9 mouse cellular contexts compared by ENCODE assay signal in the genomic region with DNA sequence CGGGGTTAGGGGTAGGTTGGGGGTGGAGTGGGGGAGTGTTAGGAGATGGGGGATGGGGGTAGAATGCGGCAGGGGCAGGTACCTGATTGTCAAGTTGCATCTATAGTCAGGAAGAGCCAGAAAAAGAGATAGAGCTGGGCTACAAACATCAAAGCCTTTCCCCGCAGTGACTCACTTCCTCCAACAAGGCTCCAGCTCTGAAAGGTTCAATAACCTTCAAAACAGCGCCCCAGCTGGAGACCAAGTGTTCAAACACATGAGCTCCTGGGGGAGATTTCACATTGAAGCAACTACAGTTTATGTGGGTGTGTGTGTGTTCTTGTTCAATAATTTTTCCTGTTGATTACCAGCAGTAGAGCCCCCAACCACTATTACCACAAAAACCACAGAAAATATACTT. TPM values are rescaled to one million over a fixed set of nuclear protein-coding genes. Genes with fewer than 3 reads are reported as not detected.
DNase-seq lines count a peak whose midpoint lies in the region; ATAC-seq lines count a peak whose summit lies in the region.
"Had no signal": no experiment of that assay in that cellular context is flagged by ENCODE, and none has a peak within 500 bp of the region (broad histone marks: within the 10 kb centered on the region; RNA-seq: fewer than 3 reads in every experiment).

No protein-coding gene starts in this region.

- H3K9ac ChIP-seq in hindbrain, embryonic 16.5 days (ENCODE audit: low read depth, low read length), result no peak overlapping the region
- H3K9ac ChIP-seq: limb, embryonic 13.5 days had no signal

- H3K4me1 ChIP-seq in hindbrain, embryonic 16.5 days (ENCODE audit: control insufficient read depth, insufficient read depth, low read depth, low read length), result no peaks in the 10 kb centered on the region

- peak; percentile 34 for DNase-seq in kidney, postnatal 10 days
- DNase-seq in kidney, adult 9 months, result no peak
- DNase-seq in adrenal gland, adult 2 months, result peak; percentile 63
- peak; percentile 83 for DNase-seq in induced T-regulatory cell, adult 2 months (ENCODE audit: low read depth)
- DNase-seq in cerebellum, postnatal 4 days (ENCODE audit: low spot score in 2 of 2), result no peak
- no peak for DNase-seq in layer of hippocampus, adult 8-10 months (ENCODE audit: low spot score in 2 of 2)

- peak; percentile 69; the same call in 1 of the 2 replicates for ATAC-seq in monocyte, adult 5-6 weeks (replicated peaks; ENCODE audit: insufficient number of reproducible peaks, low FRiP score, low TSS enrichment, poor library complexity, severe bottlenecking)
- no peak for ATAC-seq in hindbrain, embryonic 16.5 days

- WGBS in hindbrain, embryonic 16.5 days, result 45% methylated on average over 4 of the region's 4 CpGs

- H3K9me3 ChIP-seq in hindbrain, embryonic 16.5 days (ENCODE audit: control insufficient read depth, low read length), result no peaks in the 10 kb centered on the region
- H3K9me3 ChIP-seq: limb, embryonic 13.5 days had no signal

- H3K36me3 ChIP-seq in hindbrain, embryonic 16.5 days (ENCODE audit: control insufficient read depth, insufficient read depth, low read length), result no peaks in the 10 kb centered on the region
- H3K36me3 ChIP-seq: limb, embryonic 13.5 days had no signal

- no peak overlapping the region for H3K4me2 ChIP-seq in hindbrain, embryonic 16.5 days (ENCODE audit: low read length)
- H3K4me2 ChIP-seq: limb, embryonic 13.5 days had no signal

- no peaks in the 10 kb centered on the region for H3K27me3 ChIP-seq in hindbrain, embryonic 16.5 days (replicated peaks; ENCODE audit: control insufficient read depth, insufficient read depth, low read length)
- H3K27me3 ChIP-seq: limb, embryonic 13.5 days had no signal

- H3K27ac ChIP-seq in hindbrain, embryonic 16.5 days (ENCODE audit: low read depth, low read length), result no peak overlapping the region
- H3K27ac ChIP-seq: limb, embryonic 13.5 days had no signal

- H3K4me3 ChIP-seq in hindbrain, embryonic 16.5 days (ENCODE audit: low read length), result no peak overlapping the region
- H3K4me3 ChIP-seq: limb, embryonic 13.5 days had no signal

RNA-seq across cellular contexts. Expression of a gene that starts 34.4 kb away (rescaled TPM):
- total RNA-seq in adrenal gland, adult 2 months (2021), result 10 to 100 TPM; 48.5 to 68.8 TPM
- 0.15 and 0.17 TPM in 2 replicates for polyA plus RNA-seq in adrenal gland, adult 2 months (2012; rRNA removed)
- 10.7 to 49.6 TPM (median 27.6 TPM) in 3 replicates for total RNA-seq in monocyte, adult 5-6 weeks (2017)
- total RNA-seq in layer of hippocampus, adult 8-10 months (2022), result 100 to 1,000 TPM in 3 of 4 experiments, 10 to 100 TPM in 1; 98.3 to 125 (median 112) TPM
- 37.2 and 45.7 TPM in 2 replicates for polyA plus RNA-seq in hindbrain, embryonic 16.5 days (2015; fragmentation: Nextera tagmentation; extraction: Ambion mirVana)

Comparison
In these comparisons a context has a peak if more than half of its experiments do, and no peak if none do; other contexts are left out.
1. DNase-seq: peak in kidney, postnatal 10 days (single experiment), adrenal gland, adult 2 months (single experiment) and induced T-regulatory cell, adult 2 months (single experiment); none in kidney, adult 9 months (single experiment), cerebellum, postnatal 4 days (0 of 2) and layer of hippocampus, adult 8-10 months (0 of 2).